Mouse (Mus musculus): ENCODE results near the gene Gm42791.

The Gm42791 gene

DNA sequence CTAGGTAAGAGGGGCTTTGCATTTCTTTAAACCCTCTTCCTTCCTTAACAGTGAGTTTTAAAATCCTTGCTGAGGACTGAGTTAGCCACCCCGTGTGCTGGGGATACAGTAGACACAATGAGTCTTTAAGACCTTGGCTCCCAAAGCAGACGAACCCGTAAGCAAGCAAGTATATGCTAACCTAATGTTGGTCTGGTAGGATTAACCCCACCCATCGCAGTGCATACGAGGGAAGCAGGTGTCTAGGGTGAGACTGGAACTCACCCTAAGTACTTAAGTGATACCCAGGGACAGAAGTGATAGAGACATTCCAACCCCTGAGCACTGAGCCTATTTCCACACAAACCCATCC lies 12.3 kb upstream of the Gm42791 start:
- peak in 1 of 2 experiments; percentile 19 for DNase-seq

DNA sequence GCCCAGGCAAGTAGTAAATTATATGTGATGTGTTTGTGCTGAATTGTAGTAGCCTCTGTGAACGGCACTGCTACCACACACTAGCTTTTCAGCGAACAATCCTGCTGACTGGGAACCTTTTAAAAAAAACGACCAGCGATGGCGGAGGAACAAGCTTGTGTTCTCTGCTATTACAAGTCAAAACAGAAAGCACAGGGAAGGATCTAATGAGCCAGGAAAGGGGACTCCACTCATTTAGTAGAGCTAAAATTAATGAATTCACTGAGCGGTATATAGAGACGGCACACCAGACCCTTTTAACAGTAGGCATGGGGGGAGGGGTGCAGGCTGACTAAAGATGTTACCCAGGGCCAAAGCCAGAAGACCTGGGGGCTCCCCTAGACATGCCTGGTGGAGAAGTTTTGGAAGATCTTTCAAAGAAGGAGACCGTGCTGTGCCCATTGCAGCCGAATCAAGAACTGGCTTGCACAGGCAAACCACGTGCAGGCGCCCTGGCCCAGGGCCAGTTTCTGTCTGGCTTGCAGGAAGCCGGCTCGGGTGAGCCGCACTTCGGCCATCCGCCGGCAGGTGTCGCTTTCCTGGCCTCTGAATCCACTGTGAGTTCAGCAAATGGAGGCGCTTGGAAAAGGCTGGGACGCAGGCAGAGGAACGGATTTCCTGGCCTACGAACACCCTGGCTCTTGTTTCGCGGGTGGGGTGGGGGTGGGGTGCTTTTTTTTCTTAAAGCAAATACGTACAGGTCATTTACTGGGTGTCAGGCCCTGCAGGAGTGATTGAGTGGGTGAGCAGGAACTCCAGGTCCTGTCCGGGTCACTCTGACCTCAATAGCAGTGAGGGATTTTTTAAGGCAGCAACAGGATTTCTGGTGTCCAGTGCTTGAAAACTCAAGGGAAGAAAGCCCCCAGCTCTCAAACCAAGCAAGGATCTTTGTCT lies 11.7 kb upstream of the Gm42791 start:
- DNase-seq = peak; percentile 99 to 100

DNA sequence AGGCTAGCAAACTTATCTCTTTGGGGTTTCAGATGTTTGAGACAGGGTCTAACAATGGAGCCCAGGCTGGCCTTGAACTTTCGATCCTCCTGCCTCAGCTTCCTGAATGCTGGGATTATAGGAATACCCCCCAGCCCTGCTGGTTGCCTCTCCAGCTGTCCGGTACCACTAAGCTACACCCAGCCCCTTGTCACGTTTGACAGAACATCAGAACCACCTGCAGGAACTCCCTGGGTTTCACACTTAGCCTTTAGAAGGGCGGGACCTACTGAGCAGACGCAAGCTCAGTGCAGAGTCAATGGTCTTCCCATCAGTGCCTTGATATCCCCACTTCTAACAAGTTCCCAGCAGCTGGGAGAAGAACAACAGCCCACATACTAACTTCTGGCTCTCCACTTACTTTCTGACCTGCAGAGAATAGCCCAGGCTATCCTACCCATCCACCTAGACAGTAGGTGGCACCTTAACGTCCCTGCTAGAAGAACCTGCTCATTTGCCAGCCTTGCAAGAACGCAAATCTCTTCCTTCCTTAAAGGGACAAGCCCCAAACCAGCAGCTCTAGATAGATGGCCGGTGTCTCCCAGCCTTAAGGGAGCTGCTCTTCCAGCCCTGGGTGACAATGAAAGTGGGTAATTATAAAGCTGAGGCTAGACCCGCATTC lies 10.9 kb upstream of the Gm42791 start:
- peak in 1 of 2 experiments; percentile 14 for DNase-seq

GRCm38 (mm10) chr5:149005083-149005482 lies 10.1 kb upstream of the Gm42791 start:
- no peak for DNase-seq

DNA sequence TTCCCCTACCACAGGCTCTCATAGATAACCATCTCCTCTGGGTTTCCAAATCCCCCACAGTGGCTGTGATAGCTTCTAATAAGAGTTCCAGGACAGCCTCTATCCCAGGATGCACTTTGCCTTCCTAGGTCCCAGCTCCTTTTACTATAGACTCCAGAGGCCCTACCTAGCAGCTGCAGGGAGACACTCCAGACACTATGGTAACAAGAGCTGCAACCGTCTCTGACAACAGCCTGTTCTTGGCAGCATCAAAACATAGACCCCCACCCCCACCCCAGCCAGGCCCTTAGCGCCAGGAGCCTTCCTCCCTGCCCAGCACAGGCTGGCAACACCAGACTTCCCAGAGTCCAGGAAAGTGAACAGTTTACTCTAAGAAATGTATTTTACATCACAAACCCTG lies 8.2 kb upstream of the Gm42791 start:
- no peak for DNase-seq

- DNase-seq = no peak
Observed at GRCm38 (mm10) chr5:149002803-149003115, 7.8 kb upstream of the Gm42791 start.

DNA sequence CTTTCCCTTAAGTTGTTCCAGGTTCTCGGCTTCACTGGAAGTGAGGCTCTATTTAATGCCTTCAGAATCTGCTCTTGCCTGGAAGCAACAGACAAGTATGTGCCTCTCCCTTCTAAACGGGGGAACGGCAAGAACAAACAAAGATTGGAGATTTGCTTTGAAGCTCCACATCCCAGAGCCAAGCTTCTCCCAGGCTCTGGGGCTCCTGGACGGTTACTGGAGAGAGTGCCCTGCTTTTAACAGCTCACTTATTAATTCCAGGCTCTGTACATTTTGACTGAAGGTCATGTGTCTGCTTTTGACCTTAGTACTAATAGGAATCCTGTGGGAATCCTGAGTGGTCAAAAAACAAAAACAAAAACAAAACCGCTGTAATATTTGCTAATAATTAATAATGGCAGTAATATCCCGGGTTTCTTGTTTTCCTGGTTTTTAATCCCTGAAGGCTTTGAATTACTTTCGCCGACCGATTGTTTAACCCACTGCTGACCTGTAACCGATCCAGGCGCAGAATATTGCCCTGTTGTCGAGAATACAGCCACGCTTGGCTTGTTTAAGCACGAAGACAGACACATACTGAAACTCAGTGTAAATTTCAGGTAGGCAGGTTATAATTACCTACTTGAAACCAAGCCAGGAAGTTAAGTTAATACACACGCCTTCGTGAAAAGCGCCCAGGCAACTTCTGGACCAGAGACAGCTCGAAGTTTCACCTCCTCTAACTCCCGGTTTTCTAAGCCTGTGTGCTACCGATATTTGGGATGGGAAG lies 7.3 kb upstream of the Gm42791 start:
- no peak for DNase-seq

GRCm38 (mm10) chr5:148999802-149000201 lies 4.9 kb upstream of the Gm42791 start:
- DNase-seq = no peak

- no peak for DNase-seq
Observed at GRCm38 (mm10) chr5:148998512-148998911, 3.6 kb upstream of the Gm42791 start.

- DNase-seq = no peak
Observed at GRCm38 (mm10) chr5:148996709-148997037, 1.7 kb upstream of the Gm42791 start.

- no peak for DNase-seq
Observed at GRCm38 (mm10) chr5:148995962-148996708, 1.2 kb upstream of the Gm42791 start.

GRCm38 (mm10) chr5:148994311-148994705 lies 639 bp downstream of the Gm42791 start:
- DNase-seq = no peak

DNA sequence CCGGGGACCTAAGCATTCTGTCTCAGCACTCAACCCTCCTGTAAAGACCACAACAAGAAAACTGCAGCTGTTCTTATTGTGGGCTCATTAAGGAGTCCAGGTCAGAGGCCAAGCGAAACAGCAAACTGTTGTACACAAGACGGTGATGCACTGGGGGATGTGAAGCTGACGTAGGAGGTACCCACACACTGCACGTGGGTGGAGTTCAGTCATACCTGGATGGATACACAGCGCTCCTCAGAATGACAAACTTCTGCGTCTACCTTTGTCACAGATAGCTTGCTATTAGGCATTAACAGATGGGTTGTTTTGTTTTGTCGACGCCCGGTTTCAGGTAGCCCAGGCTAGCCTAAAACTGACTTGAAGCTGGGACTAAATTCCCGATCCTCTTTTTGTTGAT lies 2.3 kb downstream of the Gm42791 start:
- no peak for DNase-seq

- no peak for DNase-seq
Observed at GRCm38 (mm10) chr5:148990891-148991311, 4.0 kb downstream of the Gm42791 start.

DNA sequence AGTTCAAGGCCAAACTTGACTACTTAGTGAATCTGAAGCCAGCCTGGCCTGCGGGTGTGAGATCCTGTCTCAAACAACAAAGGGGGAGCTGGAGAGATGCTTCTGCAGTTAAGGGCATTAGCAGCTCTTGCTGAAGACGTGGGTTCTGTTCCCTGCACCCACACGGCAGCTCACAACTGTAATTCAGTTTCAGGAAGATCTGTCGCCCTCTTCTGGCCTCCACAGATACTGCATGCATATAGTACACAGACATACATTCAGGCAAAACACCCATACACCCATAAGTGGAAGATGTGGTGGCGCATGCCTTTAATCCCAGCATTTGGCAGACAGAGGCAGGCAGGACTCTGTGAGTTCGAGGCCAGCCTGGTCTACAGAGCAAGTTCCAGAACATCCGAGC lies 5.5 kb downstream of the Gm42791 start:
- DNase-seq = no peak

DNA sequence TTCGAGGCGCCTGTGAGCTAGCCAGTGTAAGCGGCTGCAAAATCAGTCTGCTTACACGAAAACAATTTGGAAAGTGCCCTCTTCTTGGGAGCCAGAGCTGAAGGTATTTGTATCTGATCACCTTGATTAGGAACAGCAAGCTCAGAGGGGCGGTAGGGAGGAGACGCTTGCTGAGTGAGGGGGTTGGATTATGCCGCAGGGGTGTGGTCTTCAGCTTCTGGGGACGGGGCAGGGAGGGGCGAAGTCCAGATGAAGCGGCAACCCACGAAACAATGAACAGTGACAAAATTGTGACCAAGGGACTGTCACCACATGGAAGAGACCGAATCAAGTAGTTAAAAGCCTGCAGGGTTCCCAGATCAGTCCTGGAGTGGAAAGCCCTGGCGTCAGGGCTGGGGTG lies 10.0 kb downstream of the Gm42791 start:
- DNase-seq = no peak

DNA sequence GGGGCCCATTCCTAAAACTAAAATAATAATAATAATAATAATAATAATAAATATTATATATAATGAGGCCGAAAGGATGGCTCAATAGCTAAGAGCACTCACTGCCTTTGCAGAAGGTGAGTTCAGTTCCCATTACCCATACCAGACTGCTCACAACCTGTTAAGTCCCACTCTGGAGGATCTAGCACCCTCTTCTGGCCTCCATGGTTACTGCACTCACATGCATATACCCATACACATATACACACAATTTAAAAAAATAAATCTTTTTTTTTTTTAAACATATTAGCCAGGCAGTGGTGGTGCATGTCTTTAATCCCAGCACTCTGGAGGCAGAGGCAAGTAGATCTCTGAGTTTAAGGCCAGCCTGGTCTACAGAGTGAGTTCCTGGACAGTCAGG lies 11.3 kb downstream of the Gm42791 start:
- DNase-seq = no peak

DNA sequence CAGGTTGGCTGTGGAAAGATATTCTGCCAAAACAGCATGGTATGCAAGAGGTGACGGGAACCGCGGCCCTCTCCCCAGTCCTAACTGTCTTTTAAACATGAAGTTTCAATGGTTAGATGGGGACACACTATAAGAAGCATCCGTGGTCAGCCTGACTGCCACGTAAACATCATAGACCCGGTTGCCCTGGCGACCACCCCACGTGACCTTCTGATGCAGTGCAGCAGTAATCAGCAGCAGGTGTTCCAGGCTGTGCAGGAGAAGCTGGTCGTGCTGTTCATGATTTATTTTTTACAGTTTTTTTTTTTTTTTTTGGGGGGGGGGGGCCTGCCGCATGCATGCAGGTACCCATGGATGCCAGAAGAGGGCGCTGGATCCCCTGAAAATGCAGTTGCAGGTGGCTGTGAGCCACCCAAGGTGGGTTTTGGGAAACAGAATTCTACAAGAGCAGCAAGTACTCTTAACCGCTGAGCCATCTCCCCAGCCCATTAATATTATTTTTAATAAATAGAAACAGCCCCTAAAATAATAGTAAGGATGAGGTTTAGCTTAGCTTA lies 11.8 kb downstream of the Gm42791 start:
- DNase-seq = no peak

- no peak for DNase-seq
Observed at GRCm38 (mm10) chr5:148982396-148982795, 12.6 kb downstream of the Gm42791 start.

DNA sequence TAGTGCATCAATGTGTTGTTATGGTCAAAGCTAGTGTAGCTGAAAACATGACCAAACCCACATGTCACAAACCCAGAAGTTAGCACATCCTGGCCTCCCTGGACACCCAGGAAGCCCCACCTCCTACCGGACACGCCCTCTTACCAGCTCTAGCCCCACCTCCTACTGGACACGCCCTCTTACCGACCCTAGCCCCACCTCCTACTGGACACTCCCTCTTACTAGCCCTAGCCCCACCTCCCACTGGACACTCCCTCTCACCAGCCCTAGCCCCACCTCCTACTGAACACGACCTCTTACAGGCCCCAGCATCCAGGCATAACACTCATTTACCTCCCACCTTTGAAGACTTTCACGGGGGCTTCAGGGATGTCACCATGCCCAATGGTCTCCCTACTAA lies 14.3 kb downstream of the Gm42791 start:
- no peak for DNase-seq

- no peak for DNase-seq
Observed at GRCm38 (mm10) chr5:148978458-148979165, 16.3 kb downstream of the Gm42791 start.

Measured in cerebellum, adult 18-20 months (tissue).